Mouse (Mus musculus) MEL (cell line): ENCODE measurements around the gene Slc1a3. TPM values are rescaled to one million over a fixed set of nuclear protein-coding genes. Genes with fewer than 3 reads are reported as not detected.

Experiments used
- DNase-seq: peaks from one replicate; pipeline ENCODE4 v3.0.0; 2011; ENCODE audit warnings: low read depth, low spot score
- H3K27ac ChIP-seq: 2 replicates; pipeline ENCODE4 v1.5.1; 2012; ENCODE audit warnings: low read depth, mild to moderate bottlenecking, control low read depth, low read length, moderate library complexity; ENCODE audit not compliant: control insufficient read depth
- H3K27me3 ChIP-seq, 2 experiments: fragments of 150-350 bp in 1 of 2; sonication (generic) in 1 of 2; 2 replicates each; pipeline ENCODE4 v1.6.1; 2012; ENCODE audit warnings: low read length in 2 of 2, mild to moderate bottlenecking in 2 of 2, improper control_type of control experiment in 1 of 2, moderate library complexity in 1 of 2; ENCODE audit not compliant: insufficient read depth in 2 of 2, control insufficient read depth in 1 of 2
- H3K36me3 ChIP-seq, 2 experiments: 2 replicates each; pipeline ENCODE4 v1.6.1; 2012 to 2014; ENCODE audit warnings: low read length in 2 of 2, improper control_type of control experiment in 1 of 2, inconsistent platforms in 1 of 2, mild to moderate bottlenecking in 1 of 2; ENCODE audit not compliant: insufficient read depth in 2 of 2, control insufficient read depth in 1 of 2
- H3K4me1 ChIP-seq, 2 experiments: fragments of 150-350 bp in 1 of 2; sonication (generic) in 1 of 2; 2 replicates each; pipeline ENCODE4 v1.6.1; 2012; ENCODE audit warnings: low read length in 2 of 2, improper control_type of control experiment in 1 of 2, mild to moderate bottlenecking in 1 of 2; ENCODE audit not compliant: insufficient read depth in 2 of 2, control insufficient read depth in 1 of 2
- H3K4me3 ChIP-seq, 2 experiments: fragments of 150-350 bp in 1 of 2; sonication (generic) in 1 of 2; 2 replicates each; pipeline ENCODE4 v1.5.1; 2012; ENCODE audit warnings: low read depth in 2 of 2, low read length in 2 of 2, mild to moderate bottlenecking in 2 of 2, moderate library complexity in 2 of 2, control low read depth in 1 of 2, improper control_type of control experiment in 1 of 2; ENCODE audit not compliant: control insufficient read depth in 1 of 2, insufficient read depth in 1 of 2
- H3K79me2 ChIP-seq: 2 replicates; pipeline ENCODE4 v1.6.1; 2012; ENCODE audit warnings: mild to moderate bottlenecking, low read length, moderate library complexity; ENCODE audit not compliant: control insufficient read depth, poor library complexity, insufficient read depth
- H3K9ac ChIP-seq: 2 replicates; pipeline ENCODE4 v1.6.1; 2012; ENCODE audit warnings: low read depth, mild to moderate bottlenecking, control low read depth, low read length, moderate library complexity; ENCODE audit not compliant: control insufficient read depth, poor library complexity, severe bottlenecking
- H3K9me3 ChIP-seq: fragments of 150-350 bp; sonication (generic); replicated peaks from 2 replicates; pipeline ENCODE4 v1.6.1; 2012; ENCODE audit warnings: mild to moderate bottlenecking, low read length, improper control_type of control experiment, moderate library complexity; ENCODE audit not compliant: insufficient read depth
- BHLHE40 ChIP-seq: IDR thresholded peaks from 2 replicates; pipeline ENCODE4 v1.6.1; 2012; ENCODE audit warnings: low read depth, mild to moderate bottlenecking, inconsistent platforms, low read length, improper control_type of control experiment, borderline replicate concordance
- CHD2 ChIP-seq: IDR thresholded peaks from 2 replicates; pipeline ENCODE4 v1.6.1; 2011; ENCODE audit warnings: low read length, improper control_type of control experiment
- E2F4 ChIP-seq: IDR thresholded peaks from 2 replicates; pipeline ENCODE4 v1.6.1; 2011; ENCODE audit warnings: low read depth, low read length, improper control_type of control experiment, borderline replicate concordance
- EP300 ChIP-seq, 2 experiments: IDR thresholded peaks; 2 replicates each; pipeline ENCODE4 v1.6.1; 2011; ENCODE audit warnings: improper control_type of control experiment in 2 of 2, low read length in 2 of 2, low read depth in 1 of 2, mild to moderate bottlenecking in 1 of 2
- GATA1 ChIP-seq: IDR thresholded peaks from 2 replicates; pipeline ENCODE4 v1.6.1; 2011; ENCODE audit warnings: low read depth, low read length, improper control_type of control experiment
- HCFC1 ChIP-seq: IDR thresholded peaks from 2 replicates; pipeline ENCODE4 v1.6.1; 2012; ENCODE audit warnings: low read depth, mild to moderate bottlenecking, inconsistent platforms, low read length, improper control_type of control experiment, moderate library complexity
- MAX ChIP-seq: IDR thresholded peaks from 2 replicates; pipeline ENCODE4 v1.6.1; 2011; ENCODE audit warnings: low read length, improper control_type of control experiment
- MAZ ChIP-seq: IDR thresholded peaks from 2 replicates; pipeline ENCODE4 v1.6.1; 2012; ENCODE audit warnings: low read depth, mild to moderate bottlenecking, inconsistent platforms, low read length, improper control_type of control experiment
- MYC ChIP-seq: IDR thresholded peaks from 2 replicates; pipeline ENCODE4 v1.6.1; 2011; ENCODE audit warnings: low read depth, mild to moderate bottlenecking, low read length, improper control_type of control experiment, moderate library complexity
- POLR2AphosphoS2 ChIP-seq: IDR thresholded peaks from 2 replicates; pipeline ENCODE4 v1.6.1; 2011; ENCODE audit warnings: low read length, improper control_type of control experiment
- POLR2AphosphoS5 ChIP-seq: IDR thresholded peaks from 2 replicates; pipeline ENCODE4 v1.6.1; 2012; ENCODE audit warnings: low read depth, borderline replicate concordance, mild to moderate bottlenecking, inconsistent platforms, low read length, moderate library complexity, mixed read lengths
- SIN3A ChIP-seq: IDR thresholded peaks from 2 replicates; pipeline ENCODE4 v1.6.1; 2012; ENCODE audit warnings: low read length, improper control_type of control experiment, inconsistent platforms
- SMC3 ChIP-seq: IDR thresholded peaks from 2 replicates; pipeline ENCODE4 v1.6.1; 2011; ENCODE audit warnings: low read depth, low read length, improper control_type of control experiment
- TAL1 ChIP-seq: IDR thresholded peaks from 2 replicates; pipeline ENCODE4 v1.6.1; 2012; ENCODE audit warnings: mild to moderate bottlenecking, inconsistent platforms, low read length, moderate library complexity, mixed read lengths
- USF1 ChIP-seq: IDR thresholded peaks from 2 replicates; pipeline ENCODE4 v1.6.1; 2014; ENCODE audit warnings: low read depth, mild to moderate bottlenecking, inconsistent platforms, low read length, improper control_type of control experiment, moderate library complexity
- USF2 ChIP-seq, 2 experiments: IDR thresholded peaks; 2 replicates each; pipeline ENCODE4 v1.6.1; 2011 to 2012; ENCODE audit warnings: improper control_type of control experiment in 2 of 2, low read length in 2 of 2, borderline replicate concordance in 1 of 2, inconsistent platforms in 1 of 2, low read depth in 1 of 2, mild to moderate bottlenecking in 1 of 2; ENCODE audit not compliant: insufficient read depth in 1 of 2
- ZC3H11A ChIP-seq: IDR thresholded peaks from 2 replicates; pipeline ENCODE4 v1.6.1; 2012; ENCODE audit warnings: low read depth, mild to moderate bottlenecking, inconsistent platforms, low read length, improper control_type of control experiment
- ZKSCAN1 ChIP-seq: IDR thresholded peaks from 2 replicates; pipeline ENCODE4 v1.6.1; 2012; ENCODE audit warnings: low read depth, mild to moderate bottlenecking, inconsistent platforms, low read length, improper control_type of control experiment, moderate library complexity
- ZMIZ1 ChIP-seq: IDR thresholded peaks from 2 replicates; pipeline ENCODE4 v1.6.1; 2012; ENCODE audit warnings: low read depth, mild to moderate bottlenecking, inconsistent platforms, low read length, improper control_type of control experiment, moderate library complexity
- ZNF384 ChIP-seq: IDR thresholded peaks from 2 replicates; pipeline ENCODE4 v1.6.1; 2012; ENCODE audit warnings: low read depth, mild to moderate bottlenecking, inconsistent platforms, low read length, improper control_type of control experiment
- polyA plus RNA-seq, 2 experiments: library from polyadenylated mRNA; stranded (reverse) in 1 of 2; unstranded in 1 of 2; fragments of >175 nt in 1 of 2; fragments of >200 nt in 1 of 2; gene quantifications; 2 replicates each; pipeline versions ENCODE4 v1.2.1 to v1.2.4; 2012; ENCODE audit warnings: low replicate concordance in 2 of 2, low read depth in 1 of 2; ENCODE audit not compliant: insufficient read length in 2 of 2, insufficient read depth in 1 of 2, missing spikeins in 1 of 2
- total RNA-seq: library from RNA; depleted of rRNA; stranded (reverse); fragments of 300-350 nt; gene quantifications from 2 replicates; pipeline ENCODE4 v1.2.3, GENCODE M21; 2012

Gene Slc1a3
- total and polyA plus RNA-seq, 3 experiments, result not detected

DNA sequence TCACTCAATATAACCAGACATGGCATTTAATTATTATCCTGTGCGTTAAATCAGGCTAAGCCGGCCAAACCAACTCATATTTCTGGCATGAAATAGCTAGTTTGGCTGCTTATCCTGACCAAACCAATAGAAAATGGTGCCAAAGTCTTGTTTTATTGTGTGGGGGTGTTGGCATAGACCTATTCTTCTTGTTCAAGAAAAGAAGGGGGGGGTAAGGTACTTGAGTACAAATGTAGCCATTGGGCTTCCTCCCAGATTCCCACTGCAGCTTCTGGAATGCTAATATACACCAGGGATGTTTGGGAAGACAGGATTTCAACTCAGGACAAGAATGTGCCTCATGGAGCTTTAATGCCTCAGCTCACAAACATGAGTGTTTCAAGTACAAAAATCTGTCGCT is 26.3 kb downstream of the Slc1a3 start:
- Histone ChIP-seq H3K4me1 (no peaks in the 10 kb centered on the region), H3K9ac (no peak overlapping the region), H3K27me3 (peaks cover 3 to 14% of the 10 kb centered on the region in 2 experiments; a peak in 3 of 4 replicates), H3K79me2 (no peaks in the 10 kb centered on the region), H3K4me3 (no peak overlapping the region), H3K9me3 (no peaks in the 10 kb centered on the region), H3K27ac (no peak overlapping the region), H3K36me3 (no peaks in the 10 kb centered on the region)
- no peak for DNase-seq
- TF ChIP-seq ZC3H11A (no peak), MAX (no peak), ZMIZ1 (no peak), USF2 (IDR thresholded peaks at IDR 0.05; ENCODE audit: borderline replicate concordance in 1 of 2, insufficient read depth in 1 of 2, low read depth in 1 of 2, low read length in 2 of 2) (no peak), MYC (no peak), ZKSCAN1 (no peak), BHLHE40 (no peak), SMC3 (no peak), ZNF384 (no peak), TAL1 (no peak)

DNA sequence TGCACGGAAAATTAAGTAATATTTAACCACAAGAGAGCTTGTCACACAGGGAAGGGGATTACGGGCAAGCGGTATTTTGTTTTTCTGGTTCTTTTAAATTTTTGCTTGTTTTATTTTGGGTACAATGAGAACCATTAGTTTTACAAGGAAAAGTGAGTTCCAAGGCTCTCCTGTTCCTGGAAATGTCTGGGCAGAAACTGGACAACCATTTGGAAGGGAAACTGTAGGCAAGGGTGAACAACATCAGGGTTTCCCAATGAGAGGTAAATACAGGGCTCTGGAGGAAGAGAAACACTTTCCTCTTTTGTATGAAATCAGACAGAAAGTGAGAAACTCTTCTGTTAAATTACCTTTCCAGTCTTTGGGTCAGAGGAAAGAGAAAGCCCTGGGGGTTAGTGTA is 27.7 kb downstream of the Slc1a3 start:
- no peaks in the 10 kb centered on the region for H3K4me1 ChIP-seq
- H3K27ac ChIP-seq, result no peak overlapping the region
- no peak for DNase-seq
- no peak overlapping the region for H3K4me3 ChIP-seq
- TF ChIP-seq EP300 (IDR thresholded peaks at IDR 0.05; ENCODE audit: low read depth in 1 of 2, low read length in 2 of 2), result no peak
- TF ChIP-seq CHD2, result no peak
- TF ChIP-seq SIN3A, result no peak
- no peak for TF ChIP-seq POLR2AphosphoS2
- no peak for TF ChIP-seq MYC
- no peak for TF ChIP-seq USF1
- TF ChIP-seq ZNF384, result no peak
- no peak for TF ChIP-seq E2F4
- TF ChIP-seq MAZ, result no peak
- TF ChIP-seq POLR2AphosphoS5, result no peak
- TF ChIP-seq GATA1, result no peak
- TF ChIP-seq MAX, result no peak
- TF ChIP-seq HCFC1, result no peak
- no peaks in the 10 kb centered on the region for H3K36me3 ChIP-seq
- no peak overlapping the region for H3K9ac ChIP-seq
- H3K9me3 ChIP-seq, result no peaks in the 10 kb centered on the region
- H3K27me3 ChIP-seq, result peaks cover 3 to 14% of the 10 kb centered on the region in 2 experiments; a peak in 3 of 4 replicates
- no peaks in the 10 kb centered on the region for H3K79me2 ChIP-seq
